Mouse (Mus musculus) WW6 (cell line): ENCODE measurements at regions not wholly inside any gene's neighbourhood (a gene's known extent, or its start where the extent isn't known, plus 50 kb on each side); places are given as distances from the start of the nearest gene placed in this dataset.
"Not testable (repeated sequence)": the region's sequence is repeated elsewhere in the genome, so short reads cannot be mapped to it uniquely, and the experiment has no call there.

ENCODE experiments used
- DNase-seq: peaks from one replicate; pipeline ENCODE4 v3.0.0-alpha.2; 2013; ENCODE audit warnings: low read depth, low spot score

DNA sequence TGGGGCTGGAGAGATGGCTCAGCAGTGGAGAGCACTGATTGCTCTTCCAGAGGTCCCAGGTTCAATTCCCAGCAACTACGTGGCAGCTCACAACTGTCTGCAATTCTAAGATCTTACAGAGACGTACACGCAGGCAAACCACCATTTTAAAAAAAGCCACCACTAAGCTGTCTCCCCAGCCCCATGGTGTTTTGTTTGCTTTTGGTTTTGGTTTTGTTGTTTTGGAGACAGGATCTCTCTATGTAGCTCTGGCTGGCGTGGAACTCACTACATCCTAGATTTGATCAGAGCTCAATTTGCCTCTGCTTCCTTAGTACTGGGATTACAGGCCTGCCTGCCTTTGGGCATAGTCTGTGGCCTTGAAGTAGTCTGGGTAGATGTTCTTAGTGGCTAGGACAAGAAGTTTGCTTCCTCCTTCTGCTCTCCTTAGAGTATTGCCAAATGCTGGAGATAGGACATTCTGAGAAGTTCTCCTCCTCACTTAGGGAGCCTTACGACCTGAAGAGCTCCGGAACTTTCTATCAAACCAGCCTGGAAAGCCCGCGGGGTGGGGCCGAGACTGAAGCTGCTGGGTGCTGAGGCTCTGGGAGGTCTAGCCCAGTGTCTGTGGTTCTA lies 495.4 kb upstream of the Chrm3 start:
- DNase-seq: not testable (repeated sequence)

GRCm38 (mm10) chr13:10845212-10845611 lies 484.6 kb upstream of the Chrm3 start:
- no peak for DNase-seq

GRCm38 (mm10) chr13:10799351-10799913 lies 438.8 kb upstream of the Chrm3 start:
- DNase-seq: no peak
